Mouse (Mus musculus) neural tube, embryonic 11.5 days (tissue): ENCODE measurements around the gene Dus1l. TPM values are rescaled to one million over a fixed set of nuclear protein-coding genes. Genes with fewer than 3 reads are reported as not detected.
A peak's percentile ranks its signal among the peaks of the same experiment; 100 is the strongest.

Source experiments
- ATAC-seq: fragments of 200-750 bp; cut with Nextera tagmentation; 2 replicates; pipeline ENCODE4 v1.8.0; 2017; ENCODE audit warnings: moderate number of reproducible peaks, mild to moderate bottlenecking, moderate TSS enrichment, moderate library complexity; ENCODE audit not compliant: insufficient read depth, low FRiP score, low TSS enrichment
- DNase-seq: peaks from one replicate; pipeline ENCODE4 v3.0.0-alpha.2; 2015; ENCODE audit warnings: low spot score
- H3K27ac ChIP-seq: fragments of 300-500 bp; sonication (generic); 2 replicates; pipeline ENCODE4 v1.5.1; 2014; ENCODE audit warnings: low read depth, mild to moderate bottlenecking, low read length
- H3K27me3 ChIP-seq: fragments of 300-500 bp; sonication (generic); 2 replicates; pipeline ENCODE4 v1.6.1; 2014; ENCODE audit warnings: mild to moderate bottlenecking, low read length, mixed read lengths; ENCODE audit not compliant: control insufficient read depth, insufficient read depth
- H3K36me3 ChIP-seq: fragments of 300-500 bp; sonication (generic); 2 replicates; pipeline ENCODE4 v1.6.1; 2014; ENCODE audit warnings: mild to moderate bottlenecking, low read length, moderate library complexity, mixed read lengths; ENCODE audit not compliant: control insufficient read depth, insufficient read depth
- H3K4me1 ChIP-seq: fragments of 300-500 bp; sonication (generic); 2 replicates; pipeline ENCODE4 v1.6.1; 2014; ENCODE audit warnings: low read length, mixed read lengths; ENCODE audit not compliant: control insufficient read depth, insufficient read depth
- H3K4me2 ChIP-seq: fragments of 300-500 bp; sonication (generic); 2 replicates; pipeline ENCODE4 v1.6.1; 2014; ENCODE audit warnings: low read depth, mild to moderate bottlenecking, moderate library complexity
- H3K4me3 ChIP-seq: fragments of 300-500 bp; sonication (generic); 2 replicates; pipeline ENCODE4 v1.5.1; 2014; ENCODE audit warnings: low read depth, low read length
- H3K9ac ChIP-seq: fragments of 300-500 bp; sonication (generic); 2 replicates; pipeline ENCODE4 v1.6.1; 2014; ENCODE audit warnings: mild to moderate bottlenecking, low read length
- H3K9me3 ChIP-seq: fragments of 300-500 bp; sonication (generic); 2 replicates; pipeline ENCODE4 v1.6.1; 2016; ENCODE audit warnings: low read length; ENCODE audit not compliant: control insufficient read depth
- WGBS: fragments of 180-500 bp; shearing (Covaris S2); extraction: QIAGEN DNeasy Blood & Tissue Kit; methylation state at CpG from one replicate; pipeline ENCODE4 v1.1.7; 2014; 5-methylcytosine and 5-hydroxymethylcytosine counted together
- polyA plus RNA-seq: library from polyadenylated mRNA; unstranded; fragments of >200 nt; fragmentation: Nextera tagmentation; extraction: Ambion mirVana; gene quantifications from 2 replicates; pipeline ENCODE4 v1.2.1, GENCODE M21; 2014

Gene Dus1l
- polyA plus RNA-seq, 1 experiment from 2014 or later: 84.7 TPM

DNA sequence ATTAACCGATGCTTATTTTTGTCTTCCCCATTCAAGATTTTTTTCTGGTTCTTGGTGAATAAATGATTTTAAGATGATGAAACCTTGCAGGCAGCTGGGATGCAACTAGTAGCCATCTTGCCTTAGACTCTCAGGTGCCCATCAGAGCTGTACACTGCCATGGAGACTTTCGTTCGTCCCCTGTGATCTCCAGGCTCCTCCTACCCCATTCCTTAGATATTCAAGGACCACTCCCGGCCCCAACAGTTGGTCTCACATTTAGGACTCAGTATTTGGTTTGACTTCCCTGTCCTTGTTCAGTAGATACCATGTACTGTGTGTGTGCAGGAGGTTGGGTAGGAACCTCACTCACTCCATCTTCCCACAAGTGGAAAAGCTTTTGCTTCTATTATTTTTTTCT, 8.6 kb upstream of the Dus1l start:
- no peaks in the 10 kb centered on the region for H3K4me1 ChIP-seq
- ATAC-seq: no peak
- H3K36me3 ChIP-seq: peaks cover 34% of the 10 kb centered on the region
- DNase-seq: no peak
- no peak overlapping the region for H3K4me2 ChIP-seq
- WGBS: 78% methylated on average over 4 of the region's 4 CpGs
- H3K9ac ChIP-seq: no peak overlapping the region
- H3K27ac ChIP-seq: no peak overlapping the region
- H3K9me3 ChIP-seq: no peaks in the 10 kb centered on the region
- H3K4me3 ChIP-seq: no peak overlapping the region
- no peaks in the 10 kb centered on the region for H3K27me3 ChIP-seq

DNA sequence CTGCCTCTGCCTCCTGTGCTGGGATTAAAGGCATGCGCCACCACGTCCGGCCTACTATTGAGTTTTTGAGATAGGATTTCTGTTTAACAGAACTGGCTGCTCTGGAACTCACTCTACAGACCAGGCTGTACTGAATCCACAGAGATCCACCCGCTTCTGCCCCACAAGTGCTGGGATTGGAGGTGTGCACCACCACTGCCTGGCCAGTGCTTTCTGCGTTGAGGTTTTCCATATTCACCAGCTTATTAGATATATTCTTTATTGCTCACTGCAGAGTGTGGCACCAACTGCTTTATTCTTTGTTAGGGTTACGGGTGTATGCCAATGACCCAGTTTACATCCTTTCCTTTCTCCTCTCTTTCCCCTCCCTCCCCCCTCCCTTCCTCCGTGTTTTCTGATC, 8.1 kb upstream of the Dus1l start:
- no peak for DNase-seq
- ATAC-seq: no peak
- peaks cover 30% of the 10 kb centered on the region for H3K36me3 ChIP-seq
- no peak overlapping the region for H3K27ac ChIP-seq
- no peak overlapping the region for H3K4me2 ChIP-seq
- no peaks in the 10 kb centered on the region for H3K27me3 ChIP-seq
- WGBS: 85% methylated on average over 7 of the region's 7 CpGs
- H3K4me3 ChIP-seq: no peak overlapping the region
- H3K9ac ChIP-seq: no peak overlapping the region
- no peaks in the 10 kb centered on the region for H3K4me1 ChIP-seq
- no peaks in the 10 kb centered on the region for H3K9me3 ChIP-seq

DNA sequence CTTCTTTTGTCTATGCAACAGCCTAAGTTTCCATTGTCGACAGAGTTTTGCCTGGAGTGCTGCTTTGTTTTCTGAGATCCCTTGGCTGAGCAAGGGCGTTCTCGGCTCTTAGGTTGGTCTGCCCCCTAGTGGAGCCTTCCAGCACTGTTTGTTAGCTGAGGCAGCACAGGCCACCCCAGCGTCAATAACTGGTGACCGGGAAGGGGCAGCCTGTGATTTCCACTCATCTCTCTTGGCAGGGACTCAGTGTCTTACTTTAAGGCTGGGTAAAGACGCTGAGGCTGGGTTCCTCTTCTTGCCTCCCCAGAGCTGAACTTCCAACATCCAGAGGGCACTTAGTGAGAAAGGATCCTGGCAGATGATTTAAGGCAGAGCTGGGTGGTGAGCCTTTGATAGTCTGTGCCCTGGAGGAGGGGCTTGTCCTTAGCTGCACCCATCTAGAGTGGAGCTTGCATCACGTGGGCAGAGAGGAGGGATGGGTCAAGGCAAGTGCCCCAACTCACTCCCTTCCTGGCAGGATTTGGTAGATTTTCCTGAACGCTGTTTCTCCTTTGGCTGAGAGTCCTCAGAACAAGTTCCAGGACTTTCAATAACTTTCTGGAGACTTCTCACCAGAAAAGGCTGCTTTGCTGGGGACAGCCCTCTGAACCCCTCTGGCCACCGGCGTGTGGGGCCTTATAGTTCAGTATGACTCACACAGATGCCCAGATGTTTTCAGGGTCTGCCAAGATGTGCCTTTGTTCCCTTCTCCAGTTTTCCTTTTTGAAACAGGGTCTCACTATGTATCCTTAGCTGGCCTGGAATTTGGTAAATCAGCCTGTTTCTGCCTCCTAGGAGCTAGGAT, 4.1 kb upstream of the Dus1l start:
- H3K9ac ChIP-seq: peak overlapping the region; percentile 32; the same call in 1 of the 2 replicates
- 12% methylated on average over 10 of the region's 10 CpGs for WGBS

DNA sequence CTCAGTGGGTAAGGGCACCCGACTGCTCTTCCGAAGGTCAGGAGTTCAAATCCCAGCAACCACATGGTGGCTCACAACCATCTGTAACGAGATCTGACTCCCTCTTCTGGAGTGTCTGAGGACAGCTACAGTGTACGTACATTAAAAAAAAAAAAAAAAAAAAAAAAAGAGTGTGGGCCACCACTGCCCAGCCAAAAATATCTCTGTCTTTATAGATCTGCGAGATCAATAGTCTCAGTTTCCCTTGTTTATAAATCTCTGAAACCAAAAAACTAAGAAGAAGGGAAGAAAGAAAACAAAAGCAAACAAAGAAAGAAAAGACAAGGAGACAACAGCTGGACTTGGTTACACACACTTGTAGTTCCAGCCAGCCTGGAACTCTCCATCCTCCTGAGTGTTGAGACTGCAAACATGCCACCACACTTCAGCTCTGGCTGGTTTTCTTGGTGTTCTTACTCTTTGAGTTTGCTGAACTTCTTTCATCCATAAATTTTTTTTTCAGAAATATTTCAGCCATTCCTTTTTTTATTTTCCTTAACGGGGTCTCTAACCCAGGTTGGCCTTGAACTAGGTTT, 3.2 kb upstream of the Dus1l start:
- Histone ChIP-seq H3K27me3 (no peaks in the 10 kb centered on the region), H3K4me2 (peak overlapping the region; percentile 3; the same call in 1 of the 2 replicates), H3K27ac (no peak overlapping the region), H3K4me1 (peaks cover 7% of the 10 kb centered on the region), H3K9ac (no peak overlapping the region), H3K36me3 (no peaks in the 10 kb centered on the region), H3K9me3 (no peaks in the 10 kb centered on the region), H3K4me3 (no peak overlapping the region)
- ATAC-seq: no peak
- 68% methylated on average over 6 of the region's 6 CpGs for WGBS
- no peak for DNase-seq

More for the DNA sequence above, 4.1 kb upstream of the Dus1l start:
- no peaks in the 10 kb centered on the region for H3K36me3 ChIP-seq
- H3K9me3 ChIP-seq: no peaks in the 10 kb centered on the region
- DNase-seq (peak; percentile 89), ATAC-seq (peak; percentile 64; the same call in 1 of the 2 replicates)
- no peak overlapping the region for H3K4me3 ChIP-seq
- no peaks in the 10 kb centered on the region for H3K27me3 ChIP-seq
- peak overlapping the region; percentile 3; the same call in 1 of the 2 replicates for H3K4me2 ChIP-seq
- 0 out of 2 replicates have a peak overlapping the region, but pooled peaks have one; percentile 2 for H3K27ac ChIP-seq
- peaks cover 4% of the 10 kb centered on the region for H3K4me1 ChIP-seq

DNA sequence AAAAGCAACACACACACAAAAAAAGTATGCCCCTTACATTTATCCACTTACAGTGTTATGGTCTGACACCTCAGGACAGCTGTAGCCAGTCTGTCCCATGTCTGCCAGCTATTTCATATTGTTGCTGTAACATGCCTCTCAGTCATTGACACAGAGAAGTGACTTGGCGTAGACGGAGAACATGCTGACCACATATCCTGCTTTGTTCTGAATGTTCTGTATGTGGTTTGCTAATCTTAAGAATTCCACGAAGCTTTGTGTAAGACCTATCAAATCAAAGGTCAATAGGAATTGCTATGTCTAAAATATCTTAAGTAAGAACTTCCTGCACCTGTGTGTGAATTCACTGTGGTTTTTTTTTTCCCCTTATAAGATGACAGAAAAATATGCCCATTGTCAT, 2.0 kb upstream of the Dus1l start:
- Histone ChIP-seq H3K9me3 (no peaks in the 10 kb centered on the region), H3K4me3 (no peak overlapping the region), H3K36me3 (peaks cover 4% of the 10 kb centered on the region), H3K9ac (no peak overlapping the region), H3K27ac (no peak overlapping the region), H3K27me3 (no peaks in the 10 kb centered on the region), H3K4me2 (no peak overlapping the region), H3K4me1 (peaks cover 7% of the 10 kb centered on the region)
- DNase-seq (no peak), ATAC-seq (no peak)
- WGBS: 91% methylated on average over 3 of the region's 3 CpGs

DNA sequence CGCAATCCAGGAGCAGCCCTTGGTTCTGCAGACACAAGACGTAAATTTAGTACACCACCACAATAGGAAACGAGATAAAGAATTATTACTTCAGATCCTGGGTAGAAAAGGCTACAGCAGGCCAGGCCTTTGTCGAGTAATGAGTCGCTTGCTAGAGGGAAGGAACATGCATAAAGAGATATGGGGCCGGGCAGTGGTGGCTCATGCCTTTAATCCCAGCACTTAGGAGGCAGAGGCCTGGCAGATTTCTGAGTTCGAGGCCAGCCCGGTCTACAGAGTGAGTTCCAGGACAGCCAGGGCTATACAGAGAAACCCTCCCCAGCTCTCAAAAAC, 377 bp upstream of the Dus1l start:
- peak overlapping the region; percentile 73; the same call in 1 of the 2 replicates for H3K27ac ChIP-seq
- DNase-seq (no peak), ATAC-seq (peak; percentile 29)
- no peaks in the 10 kb centered on the region for H3K27me3 ChIP-seq
- H3K4me2 ChIP-seq: peak overlapping the region; percentile 32; the same call in 1 of the 2 replicates
- H3K4me1 ChIP-seq: peaks cover 7% of the 10 kb centered on the region
- H3K36me3 ChIP-seq: peaks cover 17% of the 10 kb centered on the region
- peak overlapping the region; percentile 99; the same call in 1 of the 2 replicates for H3K4me3 ChIP-seq
- H3K9me3 ChIP-seq: no peaks in the 10 kb centered on the region
- peak overlapping the region; percentile 41 for H3K9ac ChIP-seq
- 30% methylated on average over 8 of the region's 8 CpGs for WGBS

DNA sequence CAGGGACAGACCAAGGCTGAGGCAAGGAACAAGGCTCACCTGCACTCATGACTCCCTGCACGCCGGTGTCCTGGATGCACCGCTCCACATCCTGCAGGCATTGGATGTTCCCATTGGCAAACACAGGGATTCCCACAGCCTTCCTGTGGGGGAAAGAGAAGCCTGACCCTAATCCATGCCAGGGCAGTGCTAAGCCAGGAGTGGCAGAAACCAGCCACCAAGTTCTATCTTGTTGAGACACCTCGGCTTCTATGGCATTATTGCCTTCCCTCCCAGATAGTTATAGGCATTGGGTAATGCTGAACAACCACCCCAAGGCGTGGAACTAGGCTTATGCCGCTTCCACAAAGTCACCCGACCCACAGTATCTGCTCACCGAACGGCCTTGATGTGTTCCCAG, 3.6 kb downstream of the Dus1l start:
- no peak overlapping the region for H3K27ac ChIP-seq
- peaks cover 7% of the 10 kb centered on the region for H3K4me1 ChIP-seq
- no peak overlapping the region for H3K4me3 ChIP-seq
- no peaks in the 10 kb centered on the region for H3K27me3 ChIP-seq
- no peaks in the 10 kb centered on the region for H3K9me3 ChIP-seq
- DNase-seq (no peak), ATAC-seq (no peak)
- no peak overlapping the region for H3K4me2 ChIP-seq
- H3K36me3 ChIP-seq: peaks cover 32% of the 10 kb centered on the region
- WGBS: 98% methylated on average over 9 of the region's 9 CpGs
- no peak overlapping the region for H3K9ac ChIP-seq

DNA sequence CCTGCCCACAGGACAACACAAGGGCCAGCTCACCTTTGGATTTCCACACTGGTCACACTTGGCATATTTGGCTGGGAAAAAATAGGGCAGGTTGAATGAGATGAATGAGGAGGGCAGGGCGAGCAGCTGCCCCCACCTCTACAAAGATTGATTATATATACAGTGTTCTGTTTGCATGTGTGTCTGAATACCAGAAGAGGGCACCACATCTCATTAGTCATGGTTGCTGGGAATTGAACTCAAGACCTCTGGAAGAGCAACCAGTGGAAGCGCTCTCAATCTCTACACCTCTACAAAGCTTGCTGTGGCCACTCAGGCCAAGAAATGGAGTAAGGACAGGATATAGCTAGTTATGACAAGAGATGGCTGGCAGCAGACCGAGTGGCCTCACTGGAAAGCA, 6.4 kb downstream of the Dus1l start:
- Histone ChIP-seq H3K9ac (no peak overlapping the region), H3K36me3 (peaks cover 33% of the 10 kb centered on the region), H3K27me3 (no peaks in the 10 kb centered on the region), H3K4me2 (no peak overlapping the region), H3K9me3 (no peaks in the 10 kb centered on the region), H3K27ac (no peak overlapping the region), H3K4me3 (no peak overlapping the region), H3K4me1 (peaks cover 7% of the 10 kb centered on the region)
- 92% methylated on average over 3 of the region's 3 CpGs for WGBS
- ATAC-seq (no peak), DNase-seq (no peak)

DNA sequence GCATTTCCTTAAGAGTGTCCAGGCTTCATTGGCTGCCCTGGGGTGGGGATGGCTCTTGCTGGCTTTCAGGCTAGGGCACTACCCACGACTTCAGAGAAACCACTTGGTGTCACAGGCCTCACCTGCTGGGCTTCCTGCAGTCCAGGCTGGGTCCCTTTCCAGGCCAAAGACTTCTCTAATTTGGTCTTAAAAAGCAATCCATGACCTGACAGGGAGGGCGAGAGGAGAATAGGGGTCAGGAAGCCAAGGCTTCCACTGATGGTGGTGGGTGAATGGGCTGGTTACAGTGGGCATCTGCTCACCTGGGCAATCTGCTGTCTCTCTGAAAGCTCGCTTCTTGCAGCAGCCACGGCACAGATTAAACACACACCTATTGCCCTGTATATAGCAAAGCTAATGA, 6.8 kb downstream of the Dus1l start:
- Histone ChIP-seq H3K9ac (no peak overlapping the region), H3K4me1 (peaks cover 7% of the 10 kb centered on the region), H3K36me3 (peaks cover 33% of the 10 kb centered on the region), H3K27ac (no peak overlapping the region), H3K4me2 (no peak overlapping the region), H3K9me3 (no peaks in the 10 kb centered on the region), H3K27me3 (no peaks in the 10 kb centered on the region), H3K4me3 (no peak overlapping the region)
- no peak for ATAC-seq
- DNase-seq: no peak
- WGBS: 85% methylated on average over 4 of the region's 4 CpGs
